Mouse (Mus musculus) olfactory bulb, adult 2 months (tissue): ENCODE results near the gene Rb1.

Experiments used
- CTCF ChIP-seq: fragments of 200-500 bp; IDR thresholded peaks from 2 replicates; pipeline ENCODE4 v1.5.1; 2012; ENCODE audit warnings: low read depth, mild to moderate bottlenecking, low read length, moderate library complexity; ENCODE audit not compliant: insufficient read depth
- POLR2A ChIP-seq: fragments of 200-500 bp; IDR thresholded peaks from 2 replicates; pipeline ENCODE4 v1.6.1; 2012; ENCODE audit warnings: mild to moderate bottlenecking, low read depth, low read length, moderate library complexity; ENCODE audit not compliant: insufficient read depth

GRCm38 (mm10) chr14:73253453-73254251 is 72.0 kb downstream of the Rb1 start:
- TF ChIP-seq CTCF = no peak
- TF ChIP-seq POLR2A = no peak
